Mouse (Mus musculus): ENCODE data around the gene Dok5. TPM values are rescaled to one million over a fixed set of nuclear protein-coding genes. Genes with fewer than 3 reads are reported as not detected.

The Dok5 gene
- polyA plus RNA-seq, 1 experiment from 2014 or later: 11.8 TPM

DNA sequence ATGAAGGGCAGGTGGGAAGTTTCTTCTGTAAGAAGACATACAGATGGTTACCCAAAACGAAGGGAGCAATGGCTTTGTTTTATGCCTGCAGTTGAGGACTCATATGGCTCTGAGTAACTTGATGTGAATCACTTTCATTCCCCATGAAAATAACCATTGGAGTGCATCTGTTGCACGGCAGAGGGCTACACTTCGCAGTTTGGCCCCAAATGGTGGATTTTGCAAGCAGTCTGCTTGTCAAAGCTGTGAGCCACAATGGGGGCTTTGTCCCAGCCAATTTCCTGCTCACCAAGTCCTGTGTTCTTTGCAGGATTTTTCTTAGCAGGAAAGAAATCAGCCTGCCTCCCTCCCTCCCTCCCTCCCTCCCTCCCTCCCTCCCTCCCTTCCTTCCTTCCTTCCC lies 123.6 kb downstream of the Dok5 start:
- peaks cover 27% of the 10 kb centered on the region for H3K4me1 ChIP-seq
- no peaks in the 10 kb centered on the region for H3K36me3 ChIP-seq (replicated peaks)
- no peaks in the 10 kb centered on the region for H3K9me3 ChIP-seq
- WGBS: 41% methylated on average over 3 of the region's 3 CpGs
- H3K27me3 ChIP-seq (replicated peaks; ENCODE audit: low read depth, poor library complexity, severe bottlenecking): no peaks in the 10 kb centered on the region
- DNase-seq (ENCODE audit: low spot score): no peak
- no peak overlapping the region for H3K4me3 ChIP-seq
- H3K27ac ChIP-seq (replicated peaks): 0 out of 2 replicates have a peak overlapping the region, but pooled peaks have one; percentile 63

DNA sequence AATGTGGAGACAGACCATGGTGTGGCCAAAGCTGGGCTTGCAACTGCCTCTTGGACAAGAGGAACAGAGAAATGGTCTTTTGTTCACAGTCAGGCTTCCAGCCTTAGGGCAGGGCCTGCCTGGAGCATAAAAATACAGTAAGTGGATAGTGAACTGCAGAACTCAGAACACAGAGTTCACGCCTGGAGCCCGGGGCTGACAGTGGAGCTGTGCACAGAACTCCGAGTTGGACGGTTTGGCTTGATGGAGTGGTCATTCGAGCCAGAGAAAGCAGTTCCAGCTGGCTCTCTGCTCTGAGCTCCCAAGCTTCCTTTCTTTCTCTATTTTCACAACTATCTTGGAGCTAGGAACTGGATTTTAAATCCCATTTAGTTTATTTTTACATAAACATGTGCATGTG lies 124.5 kb downstream of the Dok5 start:
- 54% methylated on average over 5 of the region's 5 CpGs for WGBS
- no peaks in the 10 kb centered on the region for H3K9me3 ChIP-seq
- peak overlapping the region; percentile 63 for H3K27ac ChIP-seq (replicated peaks)

DNA sequence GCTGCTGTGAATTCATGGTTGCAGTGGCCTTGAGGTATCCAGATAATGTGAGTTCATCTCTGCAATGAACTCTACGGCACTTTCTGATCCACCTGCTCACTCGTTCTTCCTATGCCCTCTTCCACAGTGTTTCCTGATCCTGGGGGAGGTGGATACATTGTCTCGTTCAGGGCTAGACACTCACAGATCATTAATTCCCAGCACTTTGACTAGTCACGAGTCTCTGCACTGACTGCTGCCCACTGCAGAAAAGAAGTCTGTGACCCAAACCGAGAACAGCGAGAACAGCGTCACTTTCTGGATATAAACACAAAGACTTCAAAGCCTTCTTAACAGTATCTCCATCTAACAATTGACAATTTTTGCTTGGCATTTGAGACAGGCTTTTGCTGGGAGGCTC lies 125.9 kb downstream of the Dok5 start:
- Histone ChIP-seq H3K27ac (replicated peaks) (peak overlapping the region; percentile 44), H3K4me1 (peaks cover 25% of the 10 kb centered on the region), H3K9me3 (no peaks in the 10 kb centered on the region), H3K36me3 (replicated peaks) (no peaks in the 10 kb centered on the region), H3K4me3 (no peak overlapping the region), H3K27me3 (replicated peaks; ENCODE audit: low read depth, poor library complexity, severe bottlenecking) (no peaks in the 10 kb centered on the region)
- WGBS: 75% methylated on average over 7 of the region's 7 CpGs
- DNase-seq (ENCODE audit: low spot score): no peak

More for the DNA sequence above, 124.5 kb downstream of the Dok5 start:
- Histone ChIP-seq H3K4me3 (no peak overlapping the region), H3K27me3 (replicated peaks; ENCODE audit: low read depth, poor library complexity, severe bottlenecking) (no peaks in the 10 kb centered on the region), H3K36me3 (replicated peaks) (no peaks in the 10 kb centered on the region), H3K4me1 (peaks cover 26% of the 10 kb centered on the region)
- DNase-seq (ENCODE audit: low spot score): no peak

DNA sequence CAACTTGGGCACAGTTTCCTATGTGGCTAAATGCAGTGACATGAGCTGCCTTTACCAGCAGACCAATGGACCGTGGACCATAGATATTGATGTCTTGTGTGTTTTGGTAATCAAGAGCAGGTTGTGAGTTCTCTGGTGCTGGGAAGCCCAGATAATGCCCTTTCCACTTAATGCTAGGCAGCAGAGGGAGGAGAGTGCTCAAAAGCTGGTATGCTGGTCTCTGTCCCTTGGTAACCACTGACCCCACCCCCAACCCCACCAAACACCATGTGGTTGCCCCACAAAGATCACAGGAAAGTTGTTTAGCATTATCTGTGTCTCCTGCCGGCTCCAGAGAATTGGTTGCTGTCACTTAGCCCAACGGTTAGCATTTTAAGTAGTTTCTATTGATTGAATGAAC lies 127.0 kb downstream of the Dok5 start:
- H3K27me3 ChIP-seq (replicated peaks; ENCODE audit: low read depth, poor library complexity, severe bottlenecking): no peaks in the 10 kb centered on the region
- peaks cover 25% of the 10 kb centered on the region for H3K4me1 ChIP-seq
- H3K27ac ChIP-seq (replicated peaks): no peak overlapping the region
- no peaks in the 10 kb centered on the region for H3K9me3 ChIP-seq
- no peak for DNase-seq (ENCODE audit: low spot score)
- WGBS: 39% methylated on average over 3 of the region's 3 CpGs
- H3K36me3 ChIP-seq (replicated peaks): no peaks in the 10 kb centered on the region
- no peak overlapping the region for H3K4me3 ChIP-seq

DNA sequence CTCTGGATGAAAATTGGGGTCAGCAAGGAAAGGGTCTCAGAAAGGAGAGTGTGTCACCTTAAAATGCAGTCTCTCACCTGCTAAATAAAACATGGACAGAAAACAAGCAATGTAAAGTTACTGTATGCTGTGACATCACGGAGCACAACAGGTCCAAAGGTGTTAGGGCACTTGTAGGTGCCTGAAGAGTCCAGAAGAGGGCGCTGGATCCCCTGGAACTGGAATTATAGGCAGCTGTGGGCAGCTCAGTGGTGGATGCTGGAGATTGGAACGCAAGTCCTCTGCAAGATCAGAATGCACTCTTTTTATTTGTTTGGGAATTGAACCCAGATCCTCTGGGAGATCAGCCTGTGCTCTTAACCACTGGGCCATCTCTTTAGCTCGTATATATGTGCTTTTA lies 129.0 kb downstream of the Dok5 start:
- DNase-seq (ENCODE audit: low spot score): no peak
- H3K9me3 ChIP-seq: no peaks in the 10 kb centered on the region
- 69% methylated on average over 4 of the region's 4 CpGs for WGBS
- H3K27me3 ChIP-seq (replicated peaks; ENCODE audit: low read depth, poor library complexity, severe bottlenecking): no peaks in the 10 kb centered on the region
- no peak overlapping the region for H3K27ac ChIP-seq (replicated peaks)
- H3K36me3 ChIP-seq (replicated peaks): no peaks in the 10 kb centered on the region
- no peak overlapping the region for H3K4me3 ChIP-seq
- peaks cover 15% of the 10 kb centered on the region for H3K4me1 ChIP-seq

DNA sequence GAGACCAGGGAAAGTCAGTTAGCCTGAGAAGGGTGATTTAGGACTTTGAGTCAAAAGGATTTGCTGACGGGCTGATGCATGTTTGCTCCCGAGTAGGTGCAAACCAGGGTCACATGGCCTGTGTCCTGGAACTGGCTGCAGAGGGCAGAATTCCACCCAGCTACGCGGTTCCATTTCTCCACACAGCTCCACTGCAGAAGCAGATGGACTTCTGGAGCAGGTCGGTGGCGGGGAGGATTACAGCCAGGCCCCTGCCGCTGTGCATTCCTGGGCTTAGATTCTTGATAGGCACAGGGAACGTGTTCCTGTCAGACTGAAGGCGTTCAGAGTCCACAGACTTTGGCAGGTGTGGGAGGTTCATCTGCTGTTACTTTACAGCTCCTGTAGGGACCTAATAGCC lies 131.2 kb downstream of the Dok5 start:
- Histone ChIP-seq H3K4me1 (peaks cover 9% of the 10 kb centered on the region), H3K27me3 (replicated peaks; ENCODE audit: low read depth, poor library complexity, severe bottlenecking) (no peaks in the 10 kb centered on the region), H3K36me3 (replicated peaks) (no peaks in the 10 kb centered on the region), H3K27ac (replicated peaks) (no peak overlapping the region), H3K4me3 (no peak overlapping the region), H3K9me3 (no peaks in the 10 kb centered on the region)
- 75% methylated on average over 9 of the region's 9 CpGs for WGBS
- no peak for DNase-seq (ENCODE audit: low spot score)

DNA sequence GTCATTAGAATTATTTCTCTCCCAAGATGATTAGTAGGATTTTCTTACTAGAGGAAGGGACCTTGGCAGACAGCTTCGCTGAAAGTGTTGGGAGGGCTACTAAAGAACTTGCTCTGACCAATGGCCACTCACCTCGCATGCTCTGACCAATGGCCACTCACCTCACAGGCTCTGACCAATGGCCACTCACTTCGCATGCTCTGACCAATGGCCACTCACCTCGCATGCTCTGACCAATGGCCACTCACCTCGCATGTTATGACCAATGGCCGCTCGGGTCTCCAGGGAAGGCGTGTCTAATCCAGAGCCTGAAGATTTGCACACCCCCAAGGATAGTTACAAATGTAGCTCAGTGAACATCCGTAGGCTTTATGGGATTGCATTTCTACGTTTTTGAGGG lies 131.6 kb downstream of the Dok5 start:
- DNase-seq (ENCODE audit: low spot score): no peak
- H3K4me3 ChIP-seq: no peak overlapping the region
- no peaks in the 10 kb centered on the region for H3K27me3 ChIP-seq (replicated peaks; ENCODE audit: low read depth, poor library complexity, severe bottlenecking)
- H3K9me3 ChIP-seq: no peaks in the 10 kb centered on the region
- 94% methylated on average over 10 of the region's 10 CpGs for whole genome bisulfite sequencing
- no peak overlapping the region for H3K27ac ChIP-seq (replicated peaks)
- peaks cover 7% of the 10 kb centered on the region for H3K4me1 ChIP-seq
- no peaks in the 10 kb centered on the region for H3K36me3 ChIP-seq (replicated peaks)

DNA sequence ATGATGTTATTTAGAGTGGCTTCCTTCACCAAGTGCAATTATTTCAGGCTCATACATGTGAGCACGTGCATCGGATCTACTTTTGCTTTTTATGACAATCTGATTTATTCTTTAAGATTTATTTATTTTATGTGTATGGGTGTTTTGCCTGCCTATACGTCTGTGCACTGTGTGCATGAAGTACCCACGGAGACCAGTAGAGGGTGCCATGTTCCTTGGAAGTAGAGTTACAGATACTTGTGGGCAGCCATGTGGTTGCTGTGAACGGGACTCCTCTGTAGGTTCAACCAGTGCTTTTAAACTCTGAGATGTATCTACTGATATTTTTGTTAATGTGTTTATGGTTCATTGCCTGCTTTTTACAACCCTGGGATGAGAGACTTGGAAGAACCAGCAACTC lies 132.4 kb downstream of the Dok5 start:
- 88% methylated on average over 5 of the region's 5 CpGs for WGBS
- no peaks in the 10 kb centered on the region for H3K36me3 ChIP-seq (replicated peaks)
- no peak overlapping the region for H3K27ac ChIP-seq (replicated peaks)
- no peak overlapping the region for H3K4me3 ChIP-seq
- no peaks in the 10 kb centered on the region for H3K9me3 ChIP-seq
- no peaks in the 10 kb centered on the region; the same call in 1 of the 2 replicates for H3K4me1 ChIP-seq
- H3K27me3 ChIP-seq (replicated peaks; ENCODE audit: low read depth, poor library complexity, severe bottlenecking): no peaks in the 10 kb centered on the region
- no peak for DNase-seq (ENCODE audit: low spot score)

DNA sequence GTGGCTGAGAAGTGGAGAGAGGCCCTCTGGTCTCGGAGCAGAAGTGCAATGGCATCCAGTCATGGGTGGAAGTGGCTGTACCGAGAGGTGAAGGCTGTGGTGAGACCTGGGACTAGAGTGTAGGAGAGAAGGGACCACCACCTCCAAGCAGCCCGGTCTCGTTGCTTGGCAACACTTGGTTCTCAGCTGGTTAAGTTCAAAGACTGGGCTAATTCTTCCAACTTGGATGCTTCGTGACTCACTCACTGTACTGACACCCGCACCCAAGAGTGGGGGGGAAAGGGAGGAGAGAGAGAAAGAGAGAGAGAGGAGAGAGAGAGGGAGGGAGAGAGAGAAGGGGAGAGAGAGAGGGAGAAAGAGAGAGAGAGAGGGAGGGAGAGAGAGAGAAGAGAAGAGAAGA lies 133.2 kb downstream of the Dok5 start:
- WGBS: 90% methylated on average over 6 of the region's 6 CpGs
- H3K27me3 ChIP-seq (replicated peaks; ENCODE audit: low read depth, poor library complexity, severe bottlenecking): no peaks in the 10 kb centered on the region
- no peaks in the 10 kb centered on the region for H3K4me1 ChIP-seq
- no peak overlapping the region for H3K27ac ChIP-seq (replicated peaks)
- DNase-seq (ENCODE audit: low spot score): no peak
- no peaks in the 10 kb centered on the region for H3K36me3 ChIP-seq (replicated peaks)
- H3K9me3 ChIP-seq: no peaks in the 10 kb centered on the region
- H3K4me3 ChIP-seq: no peak overlapping the region

DNA sequence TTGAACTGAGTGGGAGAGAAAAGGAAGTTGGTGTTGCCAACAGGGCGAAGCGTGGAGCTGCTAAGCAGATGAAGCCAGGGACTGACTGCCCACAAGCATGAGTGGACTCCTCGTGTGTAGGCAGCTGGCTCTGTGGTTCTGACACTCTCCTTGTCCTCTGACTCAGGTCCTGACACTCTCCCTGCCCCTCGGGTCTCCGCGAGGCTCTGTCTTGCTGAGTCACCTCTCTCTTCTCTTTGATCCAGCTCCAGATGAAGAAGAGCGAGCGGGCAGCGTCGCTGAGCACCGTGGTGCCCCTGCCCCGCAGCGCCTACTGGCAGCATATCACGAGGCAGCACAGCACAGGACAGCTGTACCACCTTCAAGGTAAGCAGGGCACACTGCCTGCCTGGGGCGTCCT lies 139.0 kb downstream of the Dok5 start:
- Histone ChIP-seq H3K27me3 (replicated peaks; ENCODE audit: low read depth, poor library complexity, severe bottlenecking) (no peaks in the 10 kb centered on the region), H3K27ac (replicated peaks) (0 out of 2 replicates have a peak overlapping the region, but pooled peaks have one; percentile 19), H3K4me3 (no peak overlapping the region), H3K9me3 (no peaks in the 10 kb centered on the region), H3K4me1 (0 out of 2 replicates have a peak, but pooled peaks cover 3% of the 10 kb centered on the region), H3K36me3 (replicated peaks) (no peaks in the 10 kb centered on the region)
- no peak for DNase-seq (ENCODE audit: low spot score)
- 91% methylated on average over 15 of the region's 15 CpGs for whole genome bisulfite sequencing

GRCm38 (mm10) chr2:170871469-170871868 lies 139.9 kb downstream of the Dok5 start:
- Histone ChIP-seq H3K36me3 (replicated peaks) (no peaks in the 10 kb centered on the region), H3K27ac (replicated peaks) (no peak overlapping the region), H3K9me3 (no peaks in the 10 kb centered on the region), H3K4me3 (no peak overlapping the region), H3K27me3 (replicated peaks; ENCODE audit: low read depth, poor library complexity, severe bottlenecking) (no peaks in the 10 kb centered on the region), H3K4me1 (0 out of 2 replicates have a peak, but pooled peaks cover 3% of the 10 kb centered on the region)
- 83% methylated on average over 3 of the region's 3 CpGs for WGBS
- DNase-seq (ENCODE audit: low spot score): no peak

DNA sequence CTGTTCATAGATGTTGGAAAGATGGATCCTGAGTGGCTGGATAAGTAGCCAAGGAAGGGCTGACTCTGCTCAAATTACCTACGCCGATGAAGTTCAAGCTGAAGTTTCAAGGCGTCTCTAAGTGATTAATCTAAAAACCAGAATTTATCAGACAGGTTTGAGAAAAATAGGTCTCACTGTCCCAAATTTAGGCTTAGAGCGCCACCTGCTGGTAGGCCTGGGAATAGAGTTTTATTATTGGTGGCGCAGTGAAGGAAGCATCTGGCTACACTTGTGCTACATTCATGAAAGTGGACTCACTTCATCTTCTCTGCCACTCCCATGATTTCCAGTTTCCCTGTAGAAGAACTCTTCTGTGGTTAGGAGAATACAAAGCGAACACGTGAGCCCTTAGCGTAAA lies 141.8 kb downstream of the Dok5 start:
- Histone ChIP-seq H3K36me3 (replicated peaks) (no peaks in the 10 kb centered on the region), H3K9me3 (no peaks in the 10 kb centered on the region), H3K4me3 (no peak overlapping the region), H3K27ac (replicated peaks) (no peak overlapping the region; the same call in 1 of the 2 replicates), H3K27me3 (replicated peaks; ENCODE audit: low read depth, poor library complexity, severe bottlenecking) (peaks cover 5% of the 10 kb centered on the region), H3K4me1 (peaks cover 8% of the 10 kb centered on the region; the same call in 1 of the 2 replicates)
- peak; percentile 83 for DNase-seq (ENCODE audit: low spot score)
- 20% methylated on average over 8 of the region's 8 CpGs for WGBS

GRCm38 (mm10) chr2:170877515-170877914 lies 145.9 kb downstream of the Dok5 start:
- Histone ChIP-seq H3K4me1 (peaks cover 18% of the 10 kb centered on the region), H3K27ac (replicated peaks) (no peak overlapping the region), H3K36me3 (replicated peaks) (no peaks in the 10 kb centered on the region), H3K4me3 (no peak overlapping the region), H3K9me3 (no peaks in the 10 kb centered on the region), H3K27me3 (replicated peaks; ENCODE audit: low read depth, poor library complexity, severe bottlenecking) (peaks cover 15% of the 10 kb centered on the region)
- WGBS: under 1% methylated on average over 4 of the region's 4 CpGs
- DNase-seq (ENCODE audit: low spot score): peak; percentile 89

DNA sequence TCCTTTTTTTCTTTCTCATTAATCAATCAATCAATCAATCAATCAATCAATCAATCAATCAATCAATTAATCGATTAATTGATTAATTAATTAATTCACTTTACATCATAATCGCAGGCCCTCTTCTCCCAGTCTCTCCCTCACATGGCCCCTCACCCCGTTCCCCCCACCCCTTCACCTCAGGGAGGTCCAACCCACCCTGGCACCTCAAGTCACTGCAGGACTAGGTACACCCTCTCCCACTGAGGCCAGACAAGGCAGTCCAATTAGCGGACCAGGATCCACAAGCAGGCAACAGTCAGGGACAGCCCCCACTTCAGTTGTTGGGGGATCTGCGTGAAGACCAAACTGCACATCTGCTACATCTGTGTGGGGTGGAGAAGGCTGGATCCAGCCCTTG lies 146.3 kb downstream of the Dok5 start:
- Histone ChIP-seq H3K4me3 (no peak overlapping the region), H3K36me3 (replicated peaks) (no peaks in the 10 kb centered on the region), H3K27ac (replicated peaks) (no peak overlapping the region), H3K9me3 (no peaks in the 10 kb centered on the region), H3K27me3 (replicated peaks; ENCODE audit: low read depth, poor library complexity, severe bottlenecking) (peaks cover 15% of the 10 kb centered on the region), H3K4me1 (peaks cover 15% of the 10 kb centered on the region)
- 65% methylated on average over 5 of the region's 5 CpGs for WGBS
- DNase-seq (ENCODE audit: low spot score): no peak

All from embryonic facial prominence, embryonic 10.5 days (tissue).